Mouse (Mus musculus) heart, adult 18-20 months (tissue): ENCODE data around the gene Smim12. TPM values are rescaled to one million over a fixed set of nuclear protein-coding genes. Genes with fewer than 3 reads are reported as not detected.

Experiments used
- DNase-seq, 2 experiments: peaks; one replicate each; pipeline ENCODE4 v3.0.0; 2021 to 2022; ENCODE audit warnings: mixed read lengths in 1 of 2
- long read RNA-seq, 2 experiments: library from polyadenylated mRNA; stranded (forward); transcript quantifications; one replicate each; pipeline ENCODE4 v2.0.0; 2021
- total RNA-seq, 2 experiments: library from RNA; stranded (reverse); gene quantifications; 2 replicates each; pipeline ENCODE4 v1.2.3; 2021

The Smim12 gene
- total RNA-seq = 10 to 100 TPM; 54.9 to 61.9 TPM
- long read RNA-seq, experiment 1, transcript Smim12-201 (2 exons, 1,022 nt) = major isoform, 83 of 85 reads
- long read RNA-seq, experiment 1, partial matches to known transcripts = 0 of 85 reads
- long read RNA-seq, experiment 1, other reads (novel, unspliced or antisense) = 2 of 85 reads
- long read RNA-seq, experiment 2, transcript Smim12-201 (2 exons, 1,022 nt) = major isoform, 54 of 57 reads
- long read RNA-seq, experiment 2, partial matches to known transcripts = 3 of 57 reads
- long read RNA-seq, experiment 2, other reads (novel, unspliced or antisense) = 0 of 57 reads

DNA sequence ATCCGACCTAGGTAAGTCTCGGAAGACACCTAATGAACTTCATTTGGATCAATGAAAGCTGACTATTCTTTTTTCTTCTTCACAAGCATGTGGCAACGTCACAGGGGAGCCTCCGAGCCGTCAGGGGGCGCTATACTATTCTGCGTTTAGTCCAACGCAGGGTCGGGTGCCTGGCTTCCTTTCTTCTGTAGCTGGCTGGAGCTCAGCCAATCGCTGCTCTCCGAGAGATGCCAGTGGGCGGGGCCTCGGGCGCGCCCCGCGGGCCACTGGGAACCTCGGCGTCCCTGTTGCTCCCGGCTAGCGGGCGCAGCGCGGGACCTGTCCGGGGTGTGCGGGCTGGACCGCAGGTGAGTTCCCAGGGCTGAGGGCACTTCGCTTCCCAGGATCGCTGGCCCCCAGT lies at the start of gene Smim12:
Gene Smim12 (plus strand): TSS at position 233 of the 400 bp plus-strand sequence.
- DNase-seq = peak; percentile 98 to 100

DNA sequence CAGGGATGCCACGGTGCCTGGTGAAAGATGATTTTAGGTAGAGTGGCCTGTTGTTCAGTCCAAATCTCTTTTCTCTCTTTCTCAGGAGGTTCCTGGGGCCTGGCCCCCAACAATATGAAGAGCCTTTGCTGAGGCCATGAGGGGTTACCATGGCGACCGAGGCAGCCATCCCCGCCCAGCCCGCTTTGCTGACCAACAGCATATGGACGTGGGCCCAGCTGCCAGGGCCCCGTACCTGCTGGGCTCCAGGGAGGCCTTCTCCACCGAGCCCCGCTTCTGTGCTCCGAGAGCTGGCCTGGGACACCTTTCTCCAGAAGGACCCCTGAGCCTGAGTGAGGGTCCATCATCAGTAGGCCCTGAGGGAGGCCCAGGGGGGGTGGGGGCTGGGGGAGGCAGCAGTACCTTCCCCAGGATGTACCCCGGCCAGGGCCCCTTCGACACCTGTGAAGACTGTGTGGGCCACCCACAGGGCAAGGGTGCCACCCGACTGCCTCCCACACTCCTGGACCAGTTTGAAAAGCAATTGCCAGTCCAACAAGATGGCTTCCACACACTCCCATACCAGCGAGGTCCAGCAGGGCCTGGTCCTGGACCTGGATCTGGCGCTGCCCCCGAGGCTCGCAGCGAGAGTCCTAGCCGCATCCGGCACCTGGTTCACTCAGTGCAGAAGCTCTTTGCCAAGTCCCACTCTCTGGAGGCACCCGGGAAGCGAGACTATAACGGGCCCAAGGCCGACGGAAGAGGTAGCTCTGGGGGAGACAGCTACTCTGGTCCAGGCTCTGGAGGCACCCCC lies 48.9 kb upstream of the Smim12 start:
- no peak for DNase-seq

DNA sequence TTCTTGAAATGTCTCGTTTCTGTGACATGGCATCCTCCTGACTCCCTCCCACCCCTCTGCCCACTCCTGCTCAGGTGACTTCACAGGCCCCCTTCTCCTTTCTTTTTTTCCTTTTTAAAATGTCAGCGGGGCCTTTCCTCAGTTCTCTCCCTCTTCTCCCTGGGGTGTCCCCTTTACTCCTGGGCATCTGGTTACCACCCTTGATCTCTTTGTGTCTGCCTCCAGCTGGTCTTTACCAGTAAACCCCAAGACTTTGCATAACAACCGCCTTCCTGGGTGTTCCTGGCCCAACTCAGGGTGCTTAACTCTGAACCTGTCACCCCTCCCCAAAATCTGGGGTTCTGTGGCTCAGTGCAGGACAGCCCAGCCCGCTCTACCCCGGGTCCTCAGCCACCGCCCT lies 45.0 kb upstream of the Smim12 start:
- DNase-seq = no peak

DNA sequence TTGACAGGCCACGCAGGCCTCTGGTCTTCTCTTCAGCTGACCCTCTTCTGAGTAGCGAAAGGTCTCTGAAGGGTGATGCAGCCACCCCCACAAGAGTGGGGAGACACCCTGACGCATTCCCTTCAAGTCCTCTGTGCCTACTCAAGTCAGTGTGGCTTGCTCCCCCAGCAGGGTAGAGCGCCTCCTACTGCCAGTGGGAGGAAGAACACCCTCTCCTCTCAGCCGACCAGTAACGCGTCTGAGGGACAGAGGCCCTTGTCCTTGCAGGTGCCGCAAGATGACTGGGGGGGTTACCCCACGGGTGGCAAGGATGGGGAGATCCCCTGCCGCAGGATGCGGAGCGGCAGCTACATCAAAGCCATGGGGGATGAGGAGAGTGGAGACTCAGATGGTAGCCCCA lies 44.2 kb upstream of the Smim12 start:
- no peak for DNase-seq

DNA sequence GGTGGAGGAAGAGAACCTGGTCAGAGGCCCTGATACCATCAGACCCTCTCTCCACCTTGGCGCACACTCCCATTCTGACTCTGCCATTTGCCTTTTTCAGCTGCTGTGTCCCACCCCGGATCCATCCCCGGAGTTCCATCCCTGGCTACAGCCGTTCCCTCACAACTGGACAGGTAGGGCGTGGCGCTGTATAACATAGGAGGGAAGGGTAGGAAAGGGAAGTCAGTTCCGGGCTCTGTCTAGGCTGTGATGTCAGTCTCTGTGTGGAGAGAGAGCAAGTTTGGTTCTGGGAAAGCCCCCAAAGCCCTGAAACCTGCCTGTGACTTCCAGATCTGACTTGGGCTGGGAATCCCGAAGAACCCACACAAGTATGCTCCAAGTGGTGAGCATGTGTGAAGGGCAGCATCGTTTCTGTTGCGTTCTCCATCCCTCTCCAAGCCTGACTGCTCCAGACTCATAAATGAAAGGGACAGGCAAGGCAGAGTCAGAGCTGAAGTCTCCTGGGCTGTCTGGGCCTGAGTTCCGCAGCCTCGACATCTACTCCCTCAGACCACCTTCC lies 43.3 kb upstream of the Smim12 start:
- no peak for DNase-seq

DNA sequence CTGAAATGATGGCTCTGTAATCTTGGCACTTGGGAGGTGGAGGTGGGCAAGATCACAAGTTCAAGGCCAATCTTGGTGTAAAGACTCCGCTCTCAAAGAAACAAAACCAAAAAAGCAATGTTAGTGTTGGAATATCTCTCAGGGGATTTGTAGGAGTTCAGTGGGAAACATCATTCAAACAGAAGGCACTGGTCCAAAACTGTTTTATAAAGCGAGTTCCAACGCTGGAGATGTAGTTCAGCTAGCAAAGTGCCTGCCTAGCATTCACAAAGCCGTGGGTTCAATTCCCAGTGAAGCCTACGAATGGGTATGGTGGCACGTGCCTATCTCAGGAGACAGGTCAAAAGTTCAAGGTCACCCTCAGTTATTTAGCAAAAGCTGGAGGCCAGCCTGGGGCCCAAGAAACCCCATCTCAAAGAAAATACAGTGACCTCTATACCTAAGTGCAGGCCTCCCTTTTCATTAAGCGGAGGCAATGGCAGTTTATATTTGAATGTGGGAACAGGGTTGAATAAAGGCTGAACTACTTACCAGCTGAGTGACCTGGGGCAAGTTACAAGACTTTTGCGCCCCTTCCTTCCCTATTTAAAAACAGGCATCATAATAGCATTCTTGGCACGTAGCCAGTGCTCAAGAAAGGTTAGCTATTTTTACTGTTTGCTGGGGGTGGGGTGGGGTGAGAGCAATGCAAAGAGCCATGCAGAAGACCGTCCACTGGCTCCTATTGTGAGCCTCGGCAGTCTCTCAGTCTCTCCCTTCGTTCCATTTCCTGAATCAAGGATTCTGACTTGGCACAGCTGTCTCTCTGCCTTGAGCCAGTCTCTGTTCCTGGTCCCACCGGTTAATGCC lies 42.6 kb upstream of the Smim12 start:
- peak; percentile 6 to 12 for DNase-seq

DNA sequence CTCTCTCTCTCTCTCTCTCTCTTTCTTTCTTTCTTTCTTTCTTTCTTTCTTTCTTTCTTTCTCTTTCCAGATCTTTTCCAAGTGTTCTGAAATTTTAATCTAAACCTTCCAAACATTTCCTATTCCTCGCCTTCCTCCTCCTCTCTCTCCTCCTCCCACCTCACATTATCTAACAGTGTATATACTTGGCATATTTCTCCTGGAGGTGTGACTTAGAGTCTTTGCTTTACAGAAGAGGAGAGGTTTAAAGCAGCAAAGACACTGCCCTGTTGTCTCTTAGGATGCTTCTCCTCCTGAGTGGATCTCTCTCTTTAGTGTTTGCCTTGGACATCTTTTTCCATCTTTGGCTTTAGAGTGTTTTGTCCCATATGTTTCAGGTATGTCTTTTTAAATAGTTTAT lies 40.5 kb upstream of the Smim12 start:
- DNase-seq = no peak

DNA sequence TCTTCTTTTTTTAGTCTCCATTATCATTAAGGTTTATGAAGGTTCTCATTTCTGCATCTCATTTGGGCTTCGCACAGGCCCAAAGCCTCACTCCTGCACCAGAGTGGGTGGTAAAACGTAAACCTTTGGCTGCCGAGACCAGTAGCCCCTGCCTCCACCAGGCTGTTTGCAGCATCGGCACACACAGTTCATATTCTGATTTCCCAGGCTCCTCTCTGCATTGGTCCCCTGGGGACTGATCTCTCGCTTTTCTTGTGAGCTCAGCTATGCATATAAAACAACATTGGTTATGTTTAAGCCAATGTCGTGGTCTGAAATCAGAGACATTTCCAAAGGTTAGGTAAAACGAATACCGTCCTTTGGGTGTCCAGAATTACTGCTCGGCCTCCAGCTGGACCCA lies 32.3 kb upstream of the Smim12 start:
- no peak for DNase-seq

DNA sequence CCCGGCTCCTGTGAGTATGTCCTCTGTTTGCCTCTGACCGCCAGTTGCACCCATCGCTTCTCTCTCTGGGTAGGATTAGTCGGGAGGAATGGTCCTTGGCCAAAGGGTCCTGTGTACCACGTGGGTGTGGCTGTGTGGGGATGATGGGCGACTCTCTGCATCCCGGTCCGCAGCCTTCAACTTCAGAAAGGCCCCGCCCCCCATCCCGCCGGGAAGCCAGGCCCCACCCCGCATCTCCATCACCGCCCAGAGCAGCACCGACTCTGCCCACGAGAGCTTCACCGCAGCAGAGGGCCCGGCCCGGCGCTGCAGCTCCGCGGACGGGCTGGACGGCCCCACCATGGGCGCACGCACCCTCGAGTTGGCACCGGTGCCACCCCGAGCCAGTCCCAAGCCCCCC lies 29.1 kb upstream of the Smim12 start:
- no peak for DNase-seq

DNA sequence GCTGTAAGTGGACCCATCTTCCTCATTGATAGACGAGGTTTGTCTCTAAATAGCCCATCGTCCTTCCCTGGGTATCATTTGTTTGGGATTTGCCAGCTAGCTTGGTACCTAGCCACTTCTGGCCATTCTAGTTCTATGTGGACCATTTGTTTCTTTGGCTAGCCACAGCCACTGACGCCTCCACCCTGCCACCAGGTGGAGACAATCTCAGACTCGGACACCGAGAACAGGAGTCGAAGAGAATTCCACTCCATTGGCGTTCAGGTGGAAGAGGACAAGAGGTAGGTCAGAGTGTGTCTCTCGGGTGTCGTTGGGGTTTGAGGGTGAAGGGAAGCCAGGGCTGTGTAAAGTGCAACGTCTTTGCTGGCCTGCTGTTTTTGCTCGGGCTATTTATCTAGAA lies 28.5 kb upstream of the Smim12 start:
- peak in 1 of 2 experiments; percentile 7 for DNase-seq

DNA sequence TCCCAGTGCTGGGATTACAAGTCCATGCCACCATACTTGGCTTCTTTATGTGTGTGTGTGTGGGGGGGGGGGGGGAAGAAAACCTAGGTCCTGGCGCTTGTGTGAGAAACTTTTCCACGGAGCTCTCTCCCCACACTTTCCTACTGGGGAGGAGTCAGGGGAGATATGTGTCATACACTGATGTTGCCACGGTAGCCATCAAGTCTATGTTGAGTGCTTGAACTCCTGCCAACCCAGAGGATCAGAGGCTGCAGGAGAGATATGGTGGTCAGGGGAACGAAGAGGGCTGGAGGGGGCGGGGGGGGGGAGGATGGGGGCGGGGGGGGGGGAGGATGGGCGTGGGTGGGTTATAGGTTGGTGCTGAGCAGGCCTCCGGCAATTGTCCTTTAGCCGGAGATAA lies 27.8 kb upstream of the Smim12 start:
- DNase-seq = no peak

DNA sequence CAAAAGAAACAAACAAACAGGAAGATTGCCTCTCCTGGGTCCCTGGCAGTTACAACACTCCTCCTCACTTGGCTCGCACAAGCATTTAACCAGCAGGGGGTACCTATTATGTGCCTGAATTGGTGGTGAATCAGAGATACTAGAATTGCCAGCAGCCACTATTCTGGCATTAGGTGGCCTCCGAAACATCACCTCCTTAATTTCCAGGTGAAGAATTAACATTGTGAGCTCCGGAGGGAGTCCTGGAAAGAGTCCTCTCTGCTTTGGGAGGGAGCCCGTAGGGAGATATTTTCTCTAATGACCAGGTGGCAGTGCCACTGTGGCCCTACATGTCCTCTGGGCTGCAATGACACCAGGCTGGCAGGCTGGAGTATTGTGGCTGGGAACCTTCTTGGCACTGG lies 27.3 kb upstream of the Smim12 start:
- DNase-seq = no peak

DNA sequence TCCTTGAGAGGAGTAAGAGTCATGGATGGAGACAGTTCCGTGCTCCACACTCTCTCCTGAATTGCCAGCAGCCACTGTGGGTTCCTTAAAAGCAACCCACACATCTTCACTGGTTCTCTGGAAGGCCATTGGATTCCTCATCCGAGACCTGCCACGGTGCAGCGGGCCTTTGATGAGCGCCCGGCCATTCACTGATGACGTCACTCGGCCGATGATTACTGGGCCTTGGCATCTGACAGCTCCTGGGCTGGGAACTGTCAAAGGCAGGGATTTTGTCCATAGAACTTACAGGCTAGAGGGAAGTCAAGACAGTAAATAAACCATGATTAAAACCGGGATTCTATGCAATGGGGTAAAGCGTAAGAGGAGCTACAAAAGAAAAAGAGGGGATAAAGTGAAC lies 26.5 kb upstream of the Smim12 start:
- DNase-seq = no peak

DNA sequence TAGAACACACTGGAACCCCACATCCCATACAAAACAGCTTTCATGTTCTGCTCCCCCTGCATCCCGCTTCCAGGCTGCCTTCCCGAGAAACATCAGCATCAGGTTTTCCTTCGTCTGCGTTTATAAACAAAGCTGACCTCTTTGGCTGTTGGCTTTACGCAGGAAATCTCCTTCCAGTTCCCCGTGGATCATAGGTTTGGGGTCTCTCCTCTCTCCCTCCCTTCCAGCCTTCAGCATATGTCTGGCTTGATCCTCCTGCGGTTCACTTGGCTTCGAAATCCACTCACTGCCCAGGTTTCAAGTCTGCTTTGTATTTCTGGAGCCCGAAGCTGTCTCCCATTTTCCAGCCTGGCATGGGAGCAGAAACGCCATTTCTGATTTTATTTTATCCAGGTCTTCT lies 20.3 kb upstream of the Smim12 start:
- no peak for DNase-seq

DNA sequence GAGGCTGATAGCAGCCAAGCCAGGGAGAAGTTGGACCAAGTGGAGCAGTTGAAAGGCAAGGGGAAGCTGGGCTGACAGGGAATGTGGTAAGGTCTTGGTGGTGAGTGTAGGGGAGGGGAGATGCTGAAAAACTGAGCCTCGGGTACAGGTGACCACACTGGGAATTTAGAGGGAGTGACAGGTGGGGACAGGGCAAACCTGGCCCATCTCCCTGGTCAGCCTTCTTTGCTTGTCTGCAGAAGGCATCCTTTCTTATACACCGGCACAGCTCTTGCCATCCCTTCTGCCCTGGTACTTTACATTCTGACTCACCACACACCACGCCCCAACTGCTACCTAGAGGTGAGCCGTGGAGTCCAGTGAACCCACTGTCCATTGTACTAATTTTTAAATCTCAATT lies 19.8 kb upstream of the Smim12 start:
- DNase-seq = no peak

DNA sequence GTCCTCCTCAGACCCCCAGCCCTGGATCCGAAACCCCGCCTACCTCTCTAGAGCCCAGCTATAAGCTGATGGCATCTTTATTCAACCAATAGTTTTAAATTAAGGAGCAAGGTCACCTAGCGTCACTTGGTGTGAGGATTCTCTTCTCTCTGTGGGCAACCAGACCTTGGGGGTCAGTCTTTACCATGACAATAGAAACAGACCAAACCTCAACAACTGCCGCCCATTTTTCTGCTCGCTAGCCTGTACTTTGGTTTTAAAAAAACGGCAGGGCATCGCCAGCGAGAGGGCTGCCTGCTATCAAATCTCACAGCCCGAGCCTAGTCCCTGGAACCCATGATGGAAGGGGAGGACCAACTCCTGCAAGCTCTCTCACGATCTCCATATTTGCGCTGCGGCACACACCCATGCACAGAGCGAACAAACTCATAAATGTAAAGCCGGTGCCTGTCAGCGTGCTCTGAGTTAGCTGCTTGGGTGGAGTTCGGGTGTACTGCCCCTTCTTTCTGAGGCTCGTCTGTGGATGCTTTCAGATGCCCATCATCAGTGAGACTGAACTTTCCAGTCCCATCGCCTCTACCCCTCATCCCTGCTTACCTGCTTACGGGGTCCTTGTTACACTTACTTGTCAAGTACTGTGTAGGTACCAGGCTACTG lies 19.0 kb upstream of the Smim12 start:
- DNase-seq = no peak

DNA sequence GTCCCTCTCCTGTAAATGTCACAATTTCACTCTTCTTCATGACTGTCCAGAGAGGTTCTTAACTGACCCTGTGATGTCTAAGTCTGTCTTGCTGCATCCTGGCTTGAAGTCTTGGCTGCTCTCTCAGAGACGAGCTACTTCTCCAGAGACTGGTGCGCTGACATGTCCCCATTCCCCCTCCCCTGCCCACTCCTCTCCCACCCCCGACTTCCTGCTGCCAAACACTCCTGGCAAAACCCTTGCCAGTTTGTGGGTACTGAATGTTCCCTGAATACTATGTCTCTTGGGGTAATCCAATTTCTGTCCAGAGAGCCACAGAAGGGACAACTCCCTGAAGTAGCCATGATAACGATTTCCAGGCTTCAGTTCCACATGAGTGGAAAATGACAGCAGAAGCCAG lies 17.5 kb upstream of the Smim12 start:
- no peak for DNase-seq

DNA sequence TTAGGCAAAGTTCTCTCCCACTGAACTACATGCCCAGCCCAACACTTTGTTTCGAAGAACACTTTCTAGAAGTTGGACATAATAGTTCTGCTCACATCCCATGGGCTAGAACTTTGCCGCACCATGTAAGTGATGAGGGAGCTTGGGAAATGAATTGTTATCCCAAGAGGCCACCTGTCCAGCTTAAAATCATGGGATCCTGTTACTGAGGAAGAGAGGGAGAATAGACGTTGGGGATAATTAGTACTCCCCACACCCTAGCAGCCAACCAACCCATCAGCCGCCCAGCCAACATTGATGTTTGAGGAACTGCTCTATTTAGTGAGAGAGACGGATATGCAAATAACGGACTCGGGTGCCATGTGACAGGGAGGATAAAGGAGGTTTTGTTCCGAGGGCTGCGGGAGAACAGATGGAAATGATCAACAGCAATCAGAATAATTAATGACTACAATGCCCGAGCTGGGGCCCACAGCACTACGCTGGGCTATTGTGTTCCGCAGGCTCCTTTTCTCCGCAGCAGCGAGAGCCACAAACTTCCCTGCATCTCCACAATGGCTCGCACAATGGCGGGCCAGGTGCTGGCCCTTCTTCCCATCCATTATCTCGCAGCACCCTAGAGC lies 16.4 kb upstream of the Smim12 start:
- DNase-seq = no peak

DNA sequence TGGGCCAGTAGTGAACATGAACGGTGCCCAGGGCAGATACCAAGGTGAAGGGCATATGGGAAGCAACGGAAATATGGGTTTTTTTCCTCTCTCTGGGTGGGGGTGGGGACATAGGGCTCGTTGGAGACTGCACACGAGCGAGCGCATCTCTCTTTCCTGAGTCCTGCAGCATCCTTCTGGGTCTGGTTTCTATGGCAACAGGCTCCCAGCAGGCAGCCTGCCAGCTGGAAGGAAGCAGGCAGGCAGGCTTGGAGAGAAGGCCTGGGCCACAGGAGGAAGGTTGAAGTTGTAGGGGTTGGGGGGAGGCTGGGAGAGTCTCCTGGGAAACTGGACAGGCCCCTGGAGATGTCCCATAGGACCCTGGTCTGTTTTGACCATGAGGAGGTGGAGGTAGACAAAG lies 11.6 kb upstream of the Smim12 start:
- no peak for DNase-seq

DNA sequence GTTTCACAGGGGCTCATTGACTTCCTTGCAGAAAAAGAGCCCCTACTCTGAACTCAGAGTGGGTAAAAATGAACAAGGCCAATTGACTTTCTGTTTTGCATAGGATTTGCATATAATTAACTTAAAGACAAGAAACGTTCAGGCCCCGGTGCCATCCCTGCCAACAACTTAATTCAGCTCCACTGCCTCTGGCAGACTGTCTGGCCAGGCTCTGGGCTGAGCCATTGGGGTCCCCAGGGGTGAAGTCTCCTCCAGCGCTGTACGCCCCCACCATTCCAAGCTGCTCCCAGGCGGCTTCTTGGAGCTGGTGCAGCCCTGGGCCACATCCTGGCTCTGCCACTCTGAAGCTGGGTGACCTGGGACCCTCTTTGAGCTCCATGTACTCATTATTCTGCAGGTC lies 11.0 kb upstream of the Smim12 start:
- no peak for DNase-seq

DNA sequence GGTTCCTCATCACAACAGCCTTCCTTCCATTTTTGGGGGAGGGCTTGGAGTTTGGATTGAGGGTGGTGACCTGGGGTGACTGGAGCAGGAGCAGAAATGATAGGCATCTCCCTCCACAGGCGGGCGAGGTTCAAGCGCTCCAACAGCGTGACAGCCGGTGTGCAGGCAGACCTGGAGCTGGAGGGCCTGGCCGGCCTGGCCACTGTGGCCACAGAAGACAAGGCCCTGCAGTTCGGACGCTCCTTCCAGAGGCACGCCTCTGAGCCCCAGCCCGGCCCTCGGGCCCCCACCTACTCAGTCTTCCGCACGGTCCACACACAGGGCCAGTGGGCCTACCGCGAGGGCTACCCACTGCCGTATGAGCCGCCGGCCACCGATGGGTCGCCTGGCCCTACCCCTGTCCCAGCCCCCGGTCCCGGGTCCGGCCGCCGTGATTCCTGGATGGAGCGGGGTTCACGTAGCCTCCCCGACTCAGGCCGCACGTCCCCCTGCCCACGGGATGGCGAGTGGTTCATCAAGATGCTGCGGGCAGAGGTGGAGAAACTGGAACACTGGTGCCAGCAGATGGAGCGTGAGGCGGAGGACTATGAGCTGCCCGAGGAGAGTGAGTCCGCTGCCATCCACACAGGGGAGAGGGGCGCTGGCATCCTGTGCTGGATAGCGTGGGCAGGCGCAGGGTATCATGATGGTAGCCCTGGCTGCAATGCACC lies 10.0 kb upstream of the Smim12 start:
- DNase-seq = no peak
